Mouse (Mus musculus): ENCODE measurements around the gene Nmrk2. TPM values are rescaled to one million over a fixed set of nuclear protein-coding genes. Genes with fewer than 3 reads are reported as not detected.

Gene Nmrk2
- 0.08 TPM in 1 of 2 replicates, not detected in the other for total RNA-seq (2012; rRNA removed)
- total RNA-seq (2014; rRNA removed), result not detected in 2 replicates
- polyA plus RNA-seq (2012; ENCODE audit: insufficient read length, low read depth), result not detected in 2 replicates

- DNase-seq (ENCODE audit: extremely low read depth), result no peak
- TF ChIP-seq BHLHE40 (IDR thresholded peaks at IDR 0.05; ENCODE audit: low read depth, low read length), result peak; percentile 43; the same call in 1 of the 2 replicates
- TF ChIP-seq TCF12 (IDR thresholded peaks at IDR 0.05; ENCODE audit: low read depth, low read length), result no peak
- TF ChIP-seq MAZ (IDR thresholded peaks at IDR 0.05; ENCODE audit: low read depth, low read length), result 0 out of 2 replicates have a peak, but pooled peaks have one; percentile 22
- in situ Hi-C loops (cut with MboI; ENCODE audit: low pct_ligation_motif_present, low pct_unique_long_range_greater_than_20kb, low sequenced_read_pairs) (loop anchor here (5.0 kb wide), 1 partner anchor 35 kb away; no protein-coding TSS in a partner anchor), dilution Hi-C loops (cut with MboI; ENCODE audit: extremely low pct_ligation_motif_present, extremely low pct_unique_long_range_greater_than_20kb, low sequenced_read_pairs) (no loop called here)
- H3K4me3 ChIP-seq (replicated peaks in 1 of 3; ENCODE audit: low read depth in 2 of 3, low read length in 2 of 3, poor library complexity in 1 of 3), result no peak within 1 kb of the TSS
- no peaks in the 10 kb centered on the region for H3K27me3 ChIP-seq (replicated peaks)
- H3K9me3 ChIP-seq (replicated peaks; ENCODE audit: low read length), result peaks cover 10% of the 10 kb centered on the region
- H3K79me2 ChIP-seq (replicated peaks; ENCODE audit: control insufficient read depth, extremely low read depth, insufficient read depth, poor library complexity, severe bottlenecking), result no peaks in the 10 kb centered on the region
- no peaks in the 10 kb centered on the region for H3K36me3 ChIP-seq (replicated peaks in 1 of 2; ENCODE audit: control insufficient read depth in 1 of 2, insufficient read depth in 1 of 2, low read length in 1 of 2)
- no peak within 1 kb of the TSS for H3K9ac ChIP-seq (ENCODE audit: insufficient read depth, low read depth)
- H3K4me1 ChIP-seq (ENCODE audit: control insufficient read depth in 1 of 2, insufficient read depth in 2 of 2), result peaks cover 31 to 47% of the 10 kb centered on the region in 2 experiments
- H3K4me2 ChIP-seq (ENCODE audit: insufficient read depth, low read depth, poor library complexity, severe bottlenecking), result no peak within 1 kb of the TSS
- no peak within 1 kb of the TSS for H3K27ac ChIP-seq (ENCODE audit: insufficient read depth, low read depth)
Measured at GRCm38 (mm10) chr10:81201807-81202758, at the start of gene Nmrk2. Gene Nmrk2, minus strand, starts transcription at chr10:81202051.

- Histone ChIP-seq H3K4me1 (ENCODE audit: control insufficient read depth in 1 of 2, insufficient read depth in 2 of 2) (peaks cover 15 to 19% of the 10 kb centered on the region in 2 experiments), H3K27me3 (replicated peaks) (no peaks in the 10 kb centered on the region)
- dilution Hi-C loops (cut with MboI; ENCODE audit: extremely low pct_ligation_motif_present, extremely low pct_unique_long_range_greater_than_20kb, low sequenced_read_pairs), result no loop called here
Measured at GRCm38 (mm10) chr10:81249442-81249841, 47.6 kb upstream of the Nmrk2 start.

GRCm38 (mm10) chr10:81247804-81248203, 46.0 kb upstream of the Nmrk2 start:
- Histone ChIP-seq H3K4me1 (ENCODE audit: control insufficient read depth in 1 of 2, insufficient read depth in 2 of 2) (peaks cover 16 to 22% of the 10 kb centered on the region in 2 experiments), H3K27ac (ENCODE audit: insufficient read depth, low read depth) (no peak overlapping the region), H3K79me2 (replicated peaks; ENCODE audit: control insufficient read depth, extremely low read depth, insufficient read depth, poor library complexity, severe bottlenecking) (no peaks in the 10 kb centered on the region), H3K9ac (ENCODE audit: insufficient read depth, low read depth) (no peak overlapping the region), H3K4me2 (ENCODE audit: insufficient read depth, low read depth, poor library complexity, severe bottlenecking) (no peak overlapping the region), H3K36me3 (replicated peaks in 1 of 2; ENCODE audit: control insufficient read depth in 1 of 2, insufficient read depth in 1 of 2, low read length in 1 of 2) (peaks cover 26 to 79% of the 10 kb centered on the region in 2 experiments), H3K9me3 (replicated peaks; ENCODE audit: low read length) (no peaks in the 10 kb centered on the region), H3K27me3 (replicated peaks) (no peaks in the 10 kb centered on the region), H3K4me3 (replicated peaks in 1 of 3; ENCODE audit: low read depth in 2 of 3, low read length in 2 of 3, poor library complexity in 1 of 3) (no peak overlapping the region)
- TF ChIP-seq ZKSCAN1 (IDR thresholded peaks at IDR 0.05; ENCODE audit: borderline replicate concordance, low read depth, low read length) (no peak), NRF1 (IDR thresholded peaks at IDR 0.05; ENCODE audit: low read depth, low read length) (no peak), JUND (conservative IDR thresholded peaks at IDR 0.05; ENCODE audit: low read depth, low read length) (no peak), TBP (conservative IDR thresholded peaks at IDR 0.05; ENCODE audit: low read depth, low read length) (no peak), UBTF (IDR thresholded peaks at IDR 0.05; ENCODE audit: low read depth, low read length) (no peak)
- in situ Hi-C loops (cut with MboI; ENCODE audit: low pct_ligation_motif_present, low pct_unique_long_range_greater_than_20kb, low sequenced_read_pairs) (no loop called here), dilution Hi-C loops (cut with MboI; ENCODE audit: extremely low pct_ligation_motif_present, extremely low pct_unique_long_range_greater_than_20kb, low sequenced_read_pairs) (no loop called here)
- DNase-seq (ENCODE audit: extremely low read depth), result no peak

More at GRCm38 (mm10) chr10:81249442-81249841, 47.6 kb upstream of the Nmrk2 start:
- TF ChIP-seq MEF2A (IDR thresholded peaks at IDR 0.05; ENCODE audit: borderline replicate concordance, low read depth, low read length) (no peak), NRF1 (IDR thresholded peaks at IDR 0.05; ENCODE audit: low read depth, low read length) (0 out of 2 replicates have a peak, but pooled peaks have one; percentile 15)
- in situ Hi-C loops (cut with MboI; ENCODE audit: low pct_ligation_motif_present, low pct_unique_long_range_greater_than_20kb, low sequenced_read_pairs), result no loop called here
- peaks cover 26 to 70% of the 10 kb centered on the region in 2 experiments for H3K36me3 ChIP-seq (replicated peaks in 1 of 2; ENCODE audit: control insufficient read depth in 1 of 2, insufficient read depth in 1 of 2, low read length in 1 of 2)
- H3K9ac ChIP-seq (ENCODE audit: insufficient read depth, low read depth), result no peak overlapping the region
- no peak for DNase-seq (ENCODE audit: extremely low read depth)
- H3K4me2 ChIP-seq (ENCODE audit: insufficient read depth, low read depth, poor library complexity, severe bottlenecking), result no peak overlapping the region
- H3K27ac ChIP-seq (ENCODE audit: insufficient read depth, low read depth), result no peak overlapping the region
- no peaks in the 10 kb centered on the region for H3K79me2 ChIP-seq (replicated peaks; ENCODE audit: control insufficient read depth, extremely low read depth, insufficient read depth, poor library complexity, severe bottlenecking)
- no peak overlapping the region for H3K4me3 ChIP-seq (replicated peaks in 1 of 3; ENCODE audit: low read depth in 2 of 3, low read length in 2 of 3, poor library complexity in 1 of 3)
- no peaks in the 10 kb centered on the region for H3K9me3 ChIP-seq (replicated peaks; ENCODE audit: low read length)
